Mouse (Mus musculus) large intestine, adult 2 months (tissue): ENCODE data around the gene Rassf3. TPM values are rescaled to one million over a fixed set of nuclear protein-coding genes. Genes with fewer than 3 reads are reported as not detected.

Source experiments
- DNase-seq: peaks from one replicate; pipeline ENCODE4 v3.0.0-alpha.2; 2012; ENCODE audit warnings: low read depth, low spot score
- whole genome bisulfite sequencing: fragments of 180-500 bp; shearing (Covaris S2); methylation state at CpG from one replicate; pipeline ENCODE4 v1.1.7; 2018; 5-methylcytosine and 5-hydroxymethylcytosine counted together
- polyA plus RNA-seq: library from polyadenylated mRNA; depleted of rRNA; stranded (reverse); fragments of >200 nt; gene quantifications from 2 replicates; pipeline ENCODE4 v1.2.3, GENCODE M21; 2012

Rassf3 gene
- polyA plus RNA-seq, 1 experiment = 31.0 TPM

- DNase-seq = no peak
- 87% methylated on average over 13 of the region's 13 CpGs for WGBS
These were observed 9.1 kb downstream of the Rassf3 start for GRCm38 (mm10) chr10:121467016-121467415.

GRCm38 (mm10) chr10:121465033-121465432 is 11.1 kb downstream of the Rassf3 start:
- 8% methylated on average over 5 of the region's 5 CpGs for WGBS
- DNase-seq = no peak

- WGBS = 82% methylated on average over 24 of the region's 24 CpGs
- DNase-seq = no peak
These were observed 13.8 kb downstream of the Rassf3 start for GRCm38 (mm10) chr10:121462162-121462881.

- WGBS = 65% methylated on average over 22 of the region's 22 CpGs
- DNase-seq = no peak
These were observed 14.6 kb downstream of the Rassf3 start for GRCm38 (mm10) chr10:121461404-121462161.

- WGBS = 56% methylated on average over 19 of the region's 19 CpGs
- DNase-seq = no peak
These were observed 16.9 kb downstream of the Rassf3 start for GRCm38 (mm10) chr10:121459124-121459853.

GRCm38 (mm10) chr10:121458408-121458807 is 17.7 kb downstream of the Rassf3 start:
- 77% methylated on average over 9 of the region's 9 CpGs for WGBS
- DNase-seq = no peak

GRCm38 (mm10) chr10:121457381-121457780 is 18.8 kb downstream of the Rassf3 start:
- WGBS = 45% methylated on average over 3 of the region's 3 CpGs
- DNase-seq = no peak

GRCm38 (mm10) chr10:121455517-121455916 is 20.6 kb downstream of the Rassf3 start:
- whole genome bisulfite sequencing = 56% methylated on average over 3 of the region's 3 CpGs
- no peak for DNase-seq

GRCm38 (mm10) chr10:121454708-121455475 is 21.3 kb downstream of the Rassf3 start:
- 36% methylated on average over 6 of the region's 6 CpGs for WGBS
- DNase-seq = peak; percentile 75

- DNase-seq = no peak
- 86% methylated on average over 8 of the region's 8 CpGs for WGBS
These were observed 22.1 kb downstream of the Rassf3 start for GRCm38 (mm10) chr10:121454033-121454432.

GRCm38 (mm10) chr10:121445808-121446207 is 30.3 kb downstream of the Rassf3 start:
- 57% methylated on average over 8 of the region's 8 CpGs for WGBS
- DNase-seq = no peak

- 88% methylated on average over 7 of the region's 7 CpGs for WGBS
- DNase-seq = no peak
These were observed 31.9 kb downstream of the Rassf3 start for GRCm38 (mm10) chr10:121444198-121444597.

GRCm38 (mm10) chr10:121443791-121444190 is 32.4 kb downstream of the Rassf3 start:
- DNase-seq = no peak
- 73% methylated on average over 9 of the region's 9 CpGs for WGBS

GRCm38 (mm10) chr10:121439310-121439731 is 36.8 kb downstream of the Rassf3 start:
- 74% methylated on average over 12 of the region's 12 CpGs for WGBS
- no peak for DNase-seq

GRCm38 (mm10) chr10:121438109-121438508 is 38.0 kb downstream of the Rassf3 start:
- 85% methylated on average over 8 of the region's 8 CpGs for WGBS
- DNase-seq = no peak

- WGBS = 50% methylated on average over 4 of the region's 4 CpGs
- no peak for DNase-seq
These were observed 39.5 kb downstream of the Rassf3 start for GRCm38 (mm10) chr10:121436693-121437092.

GRCm38 (mm10) chr10:121436258-121436645 is 39.9 kb downstream of the Rassf3 start:
- DNase-seq = no peak
- WGBS = 47% methylated on average over 8 of the region's 8 CpGs

GRCm38 (mm10) chr10:121435546-121436257 is 40.4 kb downstream of the Rassf3 start:
- no peak for DNase-seq
- WGBS = 72% methylated on average over 28 of the region's 28 CpGs
